ENCODE assay signal across 22 mouse cellular contexts in genomic region chr11:100385016-100385415, GRCm38 (mm10). TPM values are rescaled to one million over a fixed set of nuclear protein-coding genes. Genes with fewer than 3 reads are reported as not detected.
"Had no signal": no experiment of that assay in that cellular context is flagged by ENCODE, and none has a peak within 500 bp of the region (broad histone marks: within the 10 kb centered on the region; RNA-seq: fewer than 3 reads in every experiment).

No protein-coding gene starts in this region.

- H3K4me3 ChIP-seq: layer of hippocampus, adult 2 months; limb, embryonic 13.5 days; midbrain, embryonic 10.5 days; midbrain, embryonic 15.5 days; neural tube, embryonic 12.5 days had no signal

- H3K27ac ChIP-seq: layer of hippocampus, adult 2 months; limb, embryonic 13.5 days; liver, embryonic 14.5 days; midbrain, embryonic 10.5 days; midbrain, embryonic 15.5 days; neural tube, embryonic 12.5 days had no signal

- H3K9me3 ChIP-seq: limb, embryonic 13.5 days; midbrain, embryonic 10.5 days; midbrain, embryonic 15.5 days; neural tube, embryonic 12.5 days had no signal

- H3K4me2 ChIP-seq: limb, embryonic 13.5 days; midbrain, embryonic 15.5 days; neural tube, embryonic 12.5 days had no signal

- DNase-seq: kidney, adult 8-10 months; kidney, postnatal 36 days; lung, adult 18-20 months; lung, postnatal 10 days; lung, postnatal 4 days; spleen, adult 18-20 months; thymus, adult 2 months; thymus, postnatal 36 days had no signal

- ATAC-seq: midbrain, embryonic 15.5 days had no signal

- H3K9ac ChIP-seq: limb, embryonic 13.5 days; liver, embryonic 14.5 days; midbrain, embryonic 15.5 days; neural tube, embryonic 12.5 days had no signal

- H3K27me3 ChIP-seq: limb, embryonic 13.5 days; midbrain, embryonic 15.5 days; neural tube, embryonic 12.5 days had no signal

RNA-seq across cellular contexts. Expression of gene Hap1, which starts 29.1 kb away (rescaled TPM):
- total RNA-seq: megakaryocyte, adult 5-6 weeks; monocyte, adult 5-6 weeks had no signal

RNA-seq across cellular contexts. Expression of gene P3h4, which starts 29.6 kb away (rescaled TPM):
- total RNA-seq: megakaryocyte, adult 5-6 weeks; neutrophil, adult 5-6 weeks had no signal

RNA-seq across cellular contexts. Expression of gene Fkbp10, which starts 30.5 kb away (rescaled TPM):
- total RNA-seq: neutrophil, adult 5-6 weeks had no signal

RNA-seq across cellular contexts. Expression of gene Gast, which starts 50.8 kb away (rescaled TPM):
- total RNA-seq: layer of hippocampus, adult 2 months; layer of hippocampus, postnatal 10 days; left cerebral cortex, postnatal 36 days; liver, adult 2 months; megakaryocyte, adult 5-6 weeks; monocyte, adult 5-6 weeks; neutrophil, adult 5-6 weeks had no signal
- polyA plus RNA-seq: kidney, postnatal 0 days; limb, embryonic 13.5 days; liver, adult 2 months; liver, embryonic 14.5 days; midbrain, embryonic 10.5 days; neural tube, embryonic 12.5 days; testis, adult 2 months had no signal
